Mouse (Mus musculus): ENCODE data around the gene Elmo3. TPM values are rescaled to one million over a fixed set of nuclear protein-coding genes. Genes with fewer than 3 reads are reported as not detected.

The Elmo3 gene
- polyA plus RNA-seq, 1 experiment from 2014 or later = 2.7 TPM

DNA sequence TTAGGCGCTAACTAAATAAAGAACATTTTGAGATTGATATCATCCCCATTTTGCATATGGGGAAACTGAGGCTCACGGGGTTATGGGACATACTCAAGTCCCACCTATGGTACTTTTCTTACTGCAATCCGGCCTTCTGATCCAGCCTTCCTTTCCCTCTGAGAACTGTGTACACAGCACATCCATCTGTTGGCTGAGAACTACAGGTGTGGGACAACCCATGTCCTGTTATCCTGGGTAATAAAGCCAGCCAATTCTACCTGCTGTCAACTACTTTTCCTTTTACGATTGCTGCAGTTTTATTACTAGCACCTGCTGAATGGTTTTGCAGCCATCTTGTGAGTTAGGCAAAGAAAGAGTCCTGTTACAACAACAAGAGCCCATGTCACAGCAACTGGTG, 49.1 kb downstream of the Elmo3 start:
- Histone ChIP-seq H3K4me1 (peaks cover 9% of the 10 kb centered on the region), H3K27me3 (replicated peaks) (peaks cover 60% of the 10 kb centered on the region), H3K4me3 (no peak overlapping the region), H3K9ac (no peak overlapping the region), H3K9me3 (replicated peaks) (no peaks in the 10 kb centered on the region), H3K4me2 (no peak overlapping the region), H3K36me3 (no peaks in the 10 kb centered on the region), H3K27ac (no peak overlapping the region)
- 79% methylated on average over 4 of the region's 4 CpGs for WGBS (ENCODE audit: insufficient replicate concordance)
- ATAC-seq = no peak

DNA sequence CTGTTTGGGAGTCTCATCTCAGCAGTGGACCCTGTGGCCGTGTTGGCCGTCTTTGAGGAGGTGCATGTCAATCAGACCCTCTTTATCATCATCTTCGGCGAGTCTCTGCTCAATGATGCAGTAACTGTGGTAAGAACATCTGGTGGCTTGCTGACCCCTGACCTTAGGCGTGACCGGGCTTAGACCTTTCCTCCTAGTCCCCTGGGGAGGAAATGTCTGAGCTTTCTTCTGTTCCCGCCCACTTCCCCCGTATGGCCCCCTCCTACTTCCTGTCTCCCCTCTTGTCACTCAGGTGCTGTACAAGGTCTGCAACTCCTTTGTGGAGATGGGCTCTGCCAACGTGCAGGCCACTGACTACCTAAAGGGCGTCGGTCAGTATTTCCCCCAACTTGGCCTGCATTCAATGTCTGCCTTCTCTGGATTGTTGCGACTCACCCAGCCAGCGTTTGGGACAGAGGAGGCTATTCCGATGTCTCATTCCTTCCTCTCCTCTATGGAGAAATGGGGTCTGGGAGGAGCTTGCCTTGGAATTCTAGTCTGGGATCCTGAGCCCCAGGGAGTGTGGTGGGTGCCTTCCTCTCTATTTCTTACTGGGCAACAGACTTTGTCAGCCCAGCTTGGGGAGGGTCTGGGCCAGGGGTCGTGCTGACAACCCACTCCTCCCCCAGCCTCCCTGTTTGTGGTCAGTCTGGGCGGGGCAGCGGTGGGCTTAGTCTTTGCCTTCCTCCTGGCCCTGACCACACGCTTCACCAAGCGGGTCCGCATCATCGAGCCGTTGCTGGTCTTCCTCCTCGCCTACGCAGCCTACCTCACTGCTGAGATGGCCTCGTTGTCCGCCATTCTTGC, 50.0 kb downstream of the Elmo3 start:
- 42% methylated on average over 26 of the region's 26 CpGs for WGBS (ENCODE audit: insufficient replicate concordance)

DNA sequence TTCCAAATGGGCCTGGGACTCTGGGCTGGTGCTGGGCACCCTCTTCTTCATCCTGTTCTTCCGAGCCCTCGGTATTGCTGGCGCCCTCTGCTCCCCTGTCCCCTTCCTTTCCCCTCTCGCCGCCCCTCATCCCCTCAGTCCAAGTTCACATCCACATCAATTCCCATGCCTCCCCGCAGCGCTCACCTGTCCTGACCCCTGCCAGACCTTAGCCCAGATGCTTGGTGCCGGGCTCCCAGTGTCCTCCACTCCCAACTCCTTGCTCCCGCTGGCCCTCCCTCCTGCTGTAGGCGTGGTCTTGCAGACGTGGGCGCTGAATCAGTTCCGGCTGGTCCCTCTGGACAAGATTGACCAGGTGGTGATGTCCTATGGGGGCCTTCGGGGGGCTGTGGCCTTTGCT, 51.3 kb downstream of the Elmo3 start:
- no peak for ATAC-seq
- Histone ChIP-seq H3K27me3 (replicated peaks) (peaks cover 39% of the 10 kb centered on the region), H3K4me1 (peaks cover 9% of the 10 kb centered on the region), H3K36me3 (no peaks in the 10 kb centered on the region), H3K9ac (no peak overlapping the region), H3K4me3 (no peak overlapping the region), H3K9me3 (replicated peaks) (no peaks in the 10 kb centered on the region), H3K27ac (no peak overlapping the region), H3K4me2 (no peak overlapping the region)
- WGBS (ENCODE audit: insufficient replicate concordance) = 80% methylated on average over 14 of the region's 14 CpGs

More for the DNA sequence above, 50.0 kb downstream of the Elmo3 start:
- H3K9me3 ChIP-seq (replicated peaks) = no peaks in the 10 kb centered on the region
- H3K4me1 ChIP-seq = peaks cover 9% of the 10 kb centered on the region
- ATAC-seq = 0 out of 2 replicates have a peak, but pooled peaks have one; percentile 28
- H3K4me3 ChIP-seq = no peak overlapping the region
- no peak overlapping the region for H3K27ac ChIP-seq
- no peak overlapping the region for H3K4me2 ChIP-seq
- H3K27me3 ChIP-seq (replicated peaks) = peaks cover 52% of the 10 kb centered on the region
- no peak overlapping the region for H3K9ac ChIP-seq
- no peaks in the 10 kb centered on the region for H3K36me3 ChIP-seq

DNA sequence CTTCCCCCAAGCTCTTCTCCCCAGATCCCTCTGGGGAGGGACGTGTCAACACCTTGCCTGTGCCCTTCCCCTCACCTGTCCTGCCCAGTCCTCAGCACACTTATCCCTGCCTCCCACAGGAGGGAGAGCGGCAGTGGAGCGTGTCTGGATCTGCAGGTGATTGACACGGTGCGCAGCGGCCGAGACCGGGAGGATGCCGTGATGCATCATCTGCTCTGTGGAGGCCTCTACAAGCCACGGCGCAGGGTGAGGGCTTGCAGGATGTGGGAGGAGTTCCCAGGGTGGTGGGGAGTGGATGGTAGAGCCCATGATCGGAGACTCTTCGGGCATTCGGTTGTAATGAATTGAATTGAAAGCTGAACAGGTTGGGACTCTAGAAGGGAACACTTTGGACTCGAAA, 53.8 kb downstream of the Elmo3 start:
- Histone ChIP-seq H3K27ac (no peak overlapping the region), H3K27me3 (replicated peaks) (peaks cover 25% of the 10 kb centered on the region), H3K36me3 (no peaks in the 10 kb centered on the region), H3K4me2 (no peak overlapping the region), H3K9ac (no peak overlapping the region), H3K9me3 (replicated peaks) (no peaks in the 10 kb centered on the region), H3K4me1 (peaks cover 9% of the 10 kb centered on the region), H3K4me3 (no peak overlapping the region)
- ATAC-seq = no peak
- WGBS (ENCODE audit: insufficient replicate concordance) = 67% methylated on average over 15 of the region's 15 CpGs

DNA sequence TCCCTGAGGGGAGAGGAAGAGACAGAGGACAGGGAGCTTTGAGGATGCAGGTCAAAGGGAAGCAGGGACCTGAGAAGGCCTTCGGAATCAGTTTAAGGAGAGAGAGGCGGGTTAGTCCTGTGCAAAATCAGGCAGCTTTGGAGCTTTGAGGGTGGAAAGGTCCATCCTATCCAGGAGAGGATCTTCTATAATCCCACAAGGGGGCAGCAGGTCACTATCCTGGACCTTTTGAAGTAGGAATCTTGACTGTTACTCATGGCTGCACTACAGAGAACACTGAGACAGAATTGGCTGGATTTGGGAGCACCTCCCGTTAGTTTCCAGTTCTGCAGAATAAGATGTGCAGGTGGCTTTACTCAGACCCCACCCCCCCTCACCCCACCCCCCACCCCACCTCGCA, 54.2 kb downstream of the Elmo3 start:
- no peak for ATAC-seq
- H3K9ac ChIP-seq = no peak overlapping the region
- H3K9me3 ChIP-seq (replicated peaks) = no peaks in the 10 kb centered on the region
- peaks cover 25% of the 10 kb centered on the region for H3K27me3 ChIP-seq (replicated peaks)
- no peak overlapping the region for H3K27ac ChIP-seq
- H3K4me1 ChIP-seq = peaks cover 9% of the 10 kb centered on the region
- no peaks in the 10 kb centered on the region for H3K36me3 ChIP-seq
- WGBS (ENCODE audit: insufficient replicate concordance) = 51% methylated on average over 4 of the region's 4 CpGs
- no peak overlapping the region for H3K4me2 ChIP-seq
- no peak overlapping the region for H3K4me3 ChIP-seq

MicroRNAs encoded within 50 kb of the gene (microRNA counts, 519-probe panel; counts per million panel counts)
- 582 counts per million, percentile 70 among the panel's probes with 10 or more counts for microRNA mmu-miR-328

Small RNA genes within 50 kb of the gene (microRNA-seq; reads per million reads assigned to microRNA genes)
- gene Gm27320 = not detected
- gene Mir328 = 421 reads per million, percentile 65 among the genes with 10 or more reads in this experiment

Other genes starting within 250 kb of the Elmo3 start
- not detected in 2 replicates for gene Ces3b, start 221.8 kb upstream of the Elmo3 start, polyA plus RNA-seq (2016; fragmentation: Nextera tagmentation; extraction: Ambion mirVana)
- gene Ces4a, start 173.8 kb upstream of the Elmo3 start, polyA plus RNA-seq (2016; fragmentation: Nextera tagmentation; extraction: Ambion mirVana) = not detected in 2 replicates
- gene Cbfb, start 134.9 kb upstream of the Elmo3 start, polyA plus RNA-seq (2016; fragmentation: Nextera tagmentation; extraction: Ambion mirVana) = 19.1 and 19.6 TPM in 2 replicates
- gene D230025D16Rik, start 80.5 kb upstream of the Elmo3 start, polyA plus RNA-seq (2016; fragmentation: Nextera tagmentation; extraction: Ambion mirVana) = 16.7 and 18.8 TPM in 2 replicates
- gene B3gnt9, start 50.4 kb upstream of the Elmo3 start, polyA plus RNA-seq (2016; fragmentation: Nextera tagmentation; extraction: Ambion mirVana) = 3.5 and 3.6 TPM in 2 replicates
- 17.7 and 18.3 TPM in 2 replicates for gene Tradd, start 41.0 kb upstream of the Elmo3 start, polyA plus RNA-seq (2016; fragmentation: Nextera tagmentation; extraction: Ambion mirVana)
- gene Fbxl8, start 41.0 kb upstream of the Elmo3 start, polyA plus RNA-seq (2016; fragmentation: Nextera tagmentation; extraction: Ambion mirVana) = 1.2 and 1.5 TPM in 2 replicates
- not detected in 2 replicates for gene Hsf4, start 35.8 kb upstream of the Elmo3 start, polyA plus RNA-seq (2016; fragmentation: Nextera tagmentation; extraction: Ambion mirVana)
- 0.12 and 0.18 TPM in 2 replicates for gene Nol3, start 29.5 kb upstream of the Elmo3 start, polyA plus RNA-seq (2016; fragmentation: Nextera tagmentation; extraction: Ambion mirVana)
- gene 4931428F04Rik, start 15.7 kb upstream of the Elmo3 start, polyA plus RNA-seq (2016; fragmentation: Nextera tagmentation; extraction: Ambion mirVana) = 1.6 TPM in 2 replicates
- 11.9 and 13.8 TPM in 2 replicates for gene Exoc3l, start 9.5 kb upstream of the Elmo3 start, polyA plus RNA-seq (2016; fragmentation: Nextera tagmentation; extraction: Ambion mirVana)
- 239 TPM in 2 replicates for gene E2f4, start 7.9 kb upstream of the Elmo3 start, polyA plus RNA-seq (2016; fragmentation: Nextera tagmentation; extraction: Ambion mirVana)
- 9.9 and 10.0 TPM in 2 replicates for gene Lrrc29, start 20.7 kb downstream of the Elmo3 start, polyA plus RNA-seq (2016; fragmentation: Nextera tagmentation; extraction: Ambion mirVana)
- gene Tmem208, start 20.8 kb downstream of the Elmo3 start, polyA plus RNA-seq (2016; fragmentation: Nextera tagmentation; extraction: Ambion mirVana) = 106 and 109 TPM in 2 replicates
- 1.2 and 1.4 TPM in 2 replicates for gene Fhod1, start 42.4 kb downstream of the Elmo3 start, polyA plus RNA-seq (2016; fragmentation: Nextera tagmentation; extraction: Ambion mirVana)
- gene Slc9a5, start 43.2 kb downstream of the Elmo3 start, polyA plus RNA-seq (2016; fragmentation: Nextera tagmentation; extraction: Ambion mirVana) = 0.42 and 0.48 TPM in 2 replicates
- not detected in 2 replicates for gene Plekhg4, start 67.7 kb downstream of the Elmo3 start, polyA plus RNA-seq (2016; fragmentation: Nextera tagmentation; extraction: Ambion mirVana)
- gene Kctd19, start 107.9 kb downstream of the Elmo3 start, polyA plus RNA-seq (2016; fragmentation: Nextera tagmentation; extraction: Ambion mirVana) = not detected in 2 replicates
- 0.07 and 0.18 TPM in 2 replicates for gene Lrrc36, start 108.0 kb downstream of the Elmo3 start, polyA plus RNA-seq (2016; fragmentation: Nextera tagmentation; extraction: Ambion mirVana)
- 1.2 and 1.4 TPM in 2 replicates for gene Tppp3, start 165.9 kb downstream of the Elmo3 start, polyA plus RNA-seq (2016; fragmentation: Nextera tagmentation; extraction: Ambion mirVana)
- 4.0 and 4.6 TPM in 2 replicates for gene Zdhhc1, start 191.3 kb downstream of the Elmo3 start, polyA plus RNA-seq (2016; fragmentation: Nextera tagmentation; extraction: Ambion mirVana)
- gene Hsd11b2, start 213.2 kb downstream of the Elmo3 start, polyA plus RNA-seq (2016; fragmentation: Nextera tagmentation; extraction: Ambion mirVana) = 6.0 and 6.7 TPM in 2 replicates